Comparison of ENCODE assay signal across 8 mouse cellular contexts in the genomic region with DNA sequence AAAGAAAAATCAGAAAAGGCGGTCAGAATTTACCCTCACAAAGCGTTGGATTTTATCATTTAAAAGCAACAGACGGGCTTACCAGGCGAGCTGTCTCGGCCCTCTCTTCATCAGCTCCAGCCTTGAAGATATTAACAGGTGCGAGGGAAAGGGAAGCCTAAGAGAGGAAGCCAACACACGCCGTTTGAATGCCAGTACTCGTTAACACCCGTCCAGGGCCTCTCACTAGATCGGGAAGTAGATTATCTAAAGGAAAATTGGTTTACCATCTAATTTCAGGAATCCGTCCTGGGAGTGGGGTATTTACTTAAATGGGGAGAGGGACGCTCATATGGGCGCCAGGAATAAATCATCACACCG. TPM values are rescaled to one million over a fixed set of nuclear protein-coding genes. Genes with fewer than 3 reads are reported as not detected.
DNase-seq lines count a peak whose midpoint lies in the region; ATAC-seq lines count a peak whose summit lies in the region.

No protein-coding gene starts in this region.

- H3K27me3 ChIP-seq in heart, embryonic 12.5 days (replicated peaks), result no peaks in the 10 kb centered on the region
- no peaks in the 10 kb centered on the region for H3K27me3 ChIP-seq in hindbrain, embryonic 12.5 days

- no peak overlapping the region for H3K27ac ChIP-seq in heart, embryonic 12.5 days (ENCODE audit: poor library complexity, severe bottlenecking)
- H3K27ac ChIP-seq in hindbrain, embryonic 12.5 days, result peak overlapping the region; percentile 31; the same call in 1 of the 2 replicates

- peak overlapping the region; percentile 93 for H3K9ac ChIP-seq in heart, embryonic 12.5 days
- H3K9ac ChIP-seq in hindbrain, embryonic 12.5 days, result peak overlapping the region; percentile 81

- no peak for ATAC-seq in heart, embryonic 12.5 days (ENCODE audit: insufficient number of reproducible peaks, low FRiP score)
- peak; percentile 1; the same call in 1 of the 2 replicates for ATAC-seq in hindbrain, embryonic 12.5 days (ENCODE audit: low FRiP score)
- ATAC-seq in megakaryocyte progenitor cell, adult 5-6 weeks (replicated peaks; ENCODE audit: poor library complexity), result peak; percentile 20; the same call in 1 of the 2 replicates

- peak overlapping the region; percentile 87 for H3K4me2 ChIP-seq in heart, embryonic 12.5 days
- peak overlapping the region; percentile 86 for H3K4me2 ChIP-seq in hindbrain, embryonic 12.5 days (replicated peaks)

- 2% methylated on average over 15 of the region's 15 CpGs for WGBS in heart, embryonic 12.5 days
- WGBS in hindbrain, embryonic 12.5 days, result 4% methylated on average over 15 of the region's 15 CpGs

- peak overlapping the region; percentile 97 for H3K4me3 ChIP-seq in heart, embryonic 12.5 days
- H3K4me3 ChIP-seq in hindbrain, embryonic 12.5 days, result peak overlapping the region; percentile 88

- H3K4me1 ChIP-seq in heart, embryonic 12.5 days (replicated peaks), result peaks cover 15% of the 10 kb centered on the region
- H3K4me1 ChIP-seq in hindbrain, embryonic 12.5 days, result peaks cover 12% of the 10 kb centered on the region

- peaks cover 42% of the 10 kb centered on the region for H3K36me3 ChIP-seq in heart, embryonic 12.5 days
- peaks cover 41% of the 10 kb centered on the region for H3K36me3 ChIP-seq in hindbrain, embryonic 12.5 days

- no peak for DNase-seq in heart, adult 9 months (ENCODE audit: low spot score in 2 of 2)
- peak; percentile 74 for DNase-seq in MEL-GATA-1-ER (ENCODE audit: extremely low read depth, low read depth)
- DNase-seq in embryo, embryonic 11 days, result no peak
- DNase-seq in c-Kit-positive CD71-positive TER-119-positive erythroid progenitor cells, embryonic 14.5 days (ENCODE audit: low spot score), result no peak
- DNase-seq in urinary bladder, postnatal 14 days (ENCODE audit: low spot score), result no peak

- H3K9me3 ChIP-seq in heart, embryonic 12.5 days (replicated peaks), result no peaks in the 10 kb centered on the region
- no peaks in the 10 kb centered on the region for H3K9me3 ChIP-seq in hindbrain, embryonic 12.5 days (replicated peaks)

RNA-seq across cellular contexts. Expression of gene Cct2, which starts 0.7 kb away (rescaled TPM):
- polyA plus RNA-seq in heart, embryonic 12.5 days (2016; fragmentation: Nextera tagmentation; extraction: Ambion mirVana), result 171 and 182 TPM in 2 replicates
- 247 and 251 TPM in 2 replicates for polyA plus RNA-seq in hindbrain, embryonic 12.5 days (2016; fragmentation: Nextera tagmentation; extraction: Ambion mirVana)
- total RNA-seq in megakaryocyte progenitor cell, adult 5-6 weeks (2015), result 627 and 662 TPM in 2 replicates
- 516 and 565 TPM in 2 replicates for total RNA-seq in megakaryocyte progenitor cell, adult 5-6 weeks (2017)

RNA-seq across cellular contexts. Expression of gene Lrrc10, which starts 17.7 kb away (rescaled TPM):
- 52.9 and 57.4 TPM in 2 replicates for polyA plus RNA-seq in heart, embryonic 12.5 days (2016; fragmentation: Nextera tagmentation; extraction: Ambion mirVana)
- not detected in 2 replicates for polyA plus RNA-seq in hindbrain, embryonic 12.5 days (2016; fragmentation: Nextera tagmentation; extraction: Ambion mirVana)
- total RNA-seq in megakaryocyte progenitor cell, adult 5-6 weeks (2015), result not detected in 2 replicates
- total RNA-seq in megakaryocyte progenitor cell, adult 5-6 weeks (2017), result not detected in 2 replicates

Comparison
In these comparisons a context has a peak if more than half of its experiments do, and no peak if none do; other contexts are left out.
1. RNA of gene Lrrc10, which starts 17.7 kb away (polyA plus RNA-seq): 52.9 to 57.4 TPM in heart, embryonic 12.5 days; not detected in hindbrain, embryonic 12.5 days; every median in the first group is over 10 times any median in the second.